Mouse (Mus musculus) ovary, adult 18-20 months (tissue): Measurements from ENCODE around the gene Mb.
A peak's percentile ranks its signal among the peaks of the same experiment; 100 is the strongest.

Experiments used
- DNase-seq: peaks from one replicate; pipeline ENCODE4 v3.0.0; 2022; ENCODE audit warnings: low spot score, mixed read lengths

The Mb gene

GRCm38 (mm10) chr15:76979799-76980198 is 70.7 kb downstream of the Mb start:
- no peak for DNase-seq

- no peak for DNase-seq
Observed at GRCm38 (mm10) chr15:76976619-76977018, 73.9 kb downstream of the Mb start.

- peak; percentile 42 for DNase-seq
Observed at GRCm38 (mm10) chr15:76973855-76974651, 76.4 kb downstream of the Mb start.

GRCm38 (mm10) chr15:76973272-76973854 is 77.1 kb downstream of the Mb start:
- DNase-seq, result no peak

- DNase-seq, result no peak
Observed at GRCm38 (mm10) chr15:76972661-76973060, 77.8 kb downstream of the Mb start.
